Mouse (Mus musculus) left cerebral cortex, adult 8-10 months (tissue): Measurements from ENCODE around the gene Eml6. TPM values are rescaled to one million over a fixed set of nuclear protein-coding genes. Genes with fewer than 3 reads are reported as not detected.

Source experiments
- DNase-seq, 2 experiments: peaks; one replicate each; pipeline ENCODE4 v3.0.0; 2022; ENCODE audit warnings: low spot score in 2 of 2
- total RNA-seq, 4 experiments: library from RNA; stranded (reverse); gene quantifications; 2 replicates each; pipeline ENCODE4 v1.2.4; 2022

The Eml6 gene
- total RNA-seq, 4 experiments from 2014 or later = 18.4 to 20.9 (median 19.5) TPM

DNA sequence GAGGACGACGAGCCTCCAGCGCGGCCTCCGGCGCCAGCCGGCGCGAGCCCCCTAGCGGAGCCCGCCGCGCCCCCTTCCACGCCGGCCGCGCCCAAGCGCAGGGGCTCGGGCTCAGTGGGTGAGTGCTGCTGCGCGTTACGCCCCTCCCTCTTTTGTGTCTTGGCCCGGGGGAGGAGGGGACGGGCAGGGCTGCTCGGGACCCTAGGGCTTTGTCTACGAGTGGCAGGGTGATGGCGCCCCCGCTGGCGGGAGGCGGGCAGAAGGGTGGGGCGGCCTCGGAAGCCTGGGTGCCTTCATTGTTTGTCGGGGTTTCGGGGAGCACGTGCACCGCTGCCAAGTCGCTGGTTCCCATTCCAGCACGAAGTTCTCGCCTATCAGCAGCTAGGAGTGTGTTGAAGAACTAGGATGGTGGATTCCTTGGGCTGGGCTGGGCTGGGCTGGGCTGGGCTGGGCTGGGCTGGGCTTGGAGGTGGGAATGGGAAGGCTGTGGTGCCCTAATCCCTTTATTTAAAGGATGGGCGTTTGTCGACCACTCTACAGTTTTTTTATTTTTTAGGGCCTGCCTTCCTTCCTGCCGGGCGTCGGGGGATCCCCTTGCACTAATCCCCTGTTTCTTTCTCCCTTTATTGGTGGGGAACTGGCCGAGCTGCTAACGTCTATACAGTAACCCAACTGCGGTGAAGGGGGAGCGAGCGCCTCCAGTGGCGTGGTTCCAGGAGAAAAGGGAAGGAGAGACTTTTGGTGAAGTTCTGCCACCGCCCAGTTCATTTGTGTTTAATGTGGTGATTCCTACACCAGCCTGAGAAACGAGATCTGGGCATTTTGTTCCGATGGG is 332.0 kb downstream of the Eml6 start:
- DNase-seq = peak; percentile 80 to 85

Other genes with a start within 250 kb of the Eml6 start
- 1 to 10 TPM; 2.4 to 3.6 (median 2.8) TPM for gene 4931440F15Rik, start 200.4 kb downstream of the Eml6 start, total RNA-seq
- 100 to 1,000 TPM; 544 to 579 (median 556) TPM for gene Sptbn1, start 242.1 kb upstream of the Eml6 start, total RNA-seq